ENCODE assay signal across 20 mouse cellular contexts in genomic region chr2:105125641-105126040, GRCm38 (mm10). TPM values are rescaled to one million over a fixed set of nuclear protein-coding genes. Genes with fewer than 3 reads are reported as not detected.
DNase-seq lines count a peak whose midpoint lies in the region; ATAC-seq and TF ChIP-seq lines count a peak whose summit lies in the region.
"Had no signal": no experiment of that assay in that cellular context is flagged by ENCODE, and none has a peak within 500 bp of the region (broad histone marks: within the 10 kb centered on the region; RNA-seq: fewer than 3 reads in every experiment).

No protein-coding gene starts in this region.

- H3K4me3 ChIP-seq in heart, embryonic 13.5 days, result peak overlapping the region; percentile 58
- peak overlapping the region; percentile 44; the same call in 1 of the 2 replicates for H3K4me3 ChIP-seq in liver, embryonic 12.5 days
- peak overlapping the region; percentile 58 for H3K4me3 ChIP-seq in heart, postnatal 0 days (ENCODE audit: low read depth, low read length)
- no peak overlapping the region for H3K4me3 ChIP-seq in limb, embryonic 10.5 days

- no peak for TF ChIP-seq CTCF in heart, postnatal 0 days (IDR thresholded peaks at IDR 0.05; ENCODE audit: low read depth)

- no peak for DNase-seq in heart, postnatal 36 days
- no peak for DNase-seq in liver
- DNase-seq in heart, postnatal 0 days (ENCODE audit: low spot score), result no peak
- DNase-seq in limb, embryonic 10.5 days (ENCODE audit: low spot score), result peak; percentile 44
- DNase-seq: cerebellum, adult 11 months; cerebellum, postnatal 36 days; layer of hippocampus, adult 9-11 months; thymus, adult 2 months had no signal

- H3K9ac ChIP-seq in heart, embryonic 13.5 days, result peak overlapping the region; percentile 84
- H3K9ac ChIP-seq in liver, embryonic 12.5 days, result no peak overlapping the region
- H3K9ac ChIP-seq in heart, postnatal 0 days (replicated peaks; ENCODE audit: low read depth, low read length), result no peak overlapping the region
- H3K9ac ChIP-seq: hindbrain, embryonic 12.5 days; neural tube, embryonic 13.5 days had no signal

- no peak for TF ChIP-seq EP300 in heart, postnatal 0 days (IDR thresholded peaks at IDR 0.05; ENCODE audit: low read depth)

- H3K27me3 ChIP-seq in heart, embryonic 13.5 days (replicated peaks), result peaks cover 97% of the 10 kb centered on the region
- H3K27me3 ChIP-seq in liver, embryonic 12.5 days (replicated peaks), result peaks cover 100% of the 10 kb centered on the region
- peaks cover 96% of the 10 kb centered on the region for H3K27me3 ChIP-seq in heart, postnatal 0 days (ENCODE audit: control insufficient read depth, insufficient read depth, low read length)
- peaks cover 98% of the 10 kb centered on the region for H3K27me3 ChIP-seq in limb, embryonic 10.5 days (ENCODE audit: low read depth, poor library complexity, severe bottlenecking)

- H3K4me2 ChIP-seq in heart, embryonic 13.5 days, result peak overlapping the region; percentile 67
- peak overlapping the region; percentile 44; the same call in 1 of the 2 replicates for H3K4me2 ChIP-seq in liver, embryonic 12.5 days
- H3K4me2 ChIP-seq in heart, postnatal 0 days (ENCODE audit: low read depth, low read length), result peak overlapping the region; percentile 63

- H3K27ac ChIP-seq in heart, embryonic 13.5 days (replicated peaks), result peak overlapping the region; percentile 39; the same call in 1 of the 2 replicates
- H3K27ac ChIP-seq in liver, embryonic 12.5 days, result no peak overlapping the region
- no peak overlapping the region; the same call in 1 of the 2 replicates for H3K27ac ChIP-seq in heart, postnatal 0 days (ENCODE audit: low read depth)
- no peak overlapping the region for H3K27ac ChIP-seq in limb, embryonic 10.5 days
- H3K27ac ChIP-seq: hindbrain, embryonic 12.5 days; macrophage; neural tube, embryonic 13.5 days had no signal

- ATAC-seq in heart, embryonic 13.5 days (ENCODE audit: extremely low read depth, insufficient number of reproducible peaks, low FRiP score, low TSS enrichment), result no peak
- no peak for ATAC-seq in liver, embryonic 12.5 days
- no peak for ATAC-seq in heart, postnatal 0 days (ENCODE audit: insufficient read depth, low read depth)
- no peak for ATAC-seq in activated CD4-positive, CD25-positive, alpha-beta regulatory T cell, adult 4 months
- ATAC-seq: CD4-positive, CD25-positive, alpha-beta regulatory T cell, adult 4 months had no signal

- no peaks in the 10 kb centered on the region for H3K36me3 ChIP-seq in heart, embryonic 13.5 days
- H3K36me3 ChIP-seq in liver, embryonic 12.5 days, result no peaks in the 10 kb centered on the region
- no peaks in the 10 kb centered on the region for H3K36me3 ChIP-seq in heart, postnatal 0 days (replicated peaks; ENCODE audit: control insufficient read depth, insufficient read depth, low read length)
- H3K36me3 ChIP-seq in limb, embryonic 10.5 days, result no peaks in the 10 kb centered on the region
- H3K36me3 ChIP-seq: hindbrain, embryonic 12.5 days; neural tube, embryonic 13.5 days had no signal

- intact Hi-C loops in heart, postnatal 36 days (cut with DNase I), result loop anchor here (5.0 kb wide), 1 partner anchor 108 kb away; the partner anchor contains the start of gene Eif3m

- WGBS in heart, embryonic 13.5 days, result 2% methylated on average over 15 of the region's 15 CpGs
- WGBS in liver, embryonic 12.5 days (ENCODE audit: insufficient replicate concordance), result 5% methylated on average over 15 of the region's 15 CpGs
- WGBS in heart, postnatal 0 days, result 7% methylated on average over 15 of the region's 15 CpGs
- 2% methylated on average over 15 of the region's 15 CpGs for WGBS in limb, embryonic 10.5 days

- peaks cover 34% of the 10 kb centered on the region for H3K4me1 ChIP-seq in heart, embryonic 13.5 days
- H3K4me1 ChIP-seq in liver, embryonic 12.5 days, result peaks cover 14% of the 10 kb centered on the region; the same call in 1 of the 2 replicates
- H3K4me1 ChIP-seq in heart, postnatal 0 days (ENCODE audit: control insufficient read depth, insufficient read depth), result peaks cover 3% of the 10 kb centered on the region; the same call in 1 of the 2 replicates
- peaks cover 45% of the 10 kb centered on the region for H3K4me1 ChIP-seq in limb, embryonic 10.5 days

- no peaks in the 10 kb centered on the region for H3K9me3 ChIP-seq in heart, embryonic 13.5 days
- no peaks in the 10 kb centered on the region for H3K9me3 ChIP-seq in liver, embryonic 12.5 days (replicated peaks)
- no peaks in the 10 kb centered on the region for H3K9me3 ChIP-seq in heart, postnatal 0 days (replicated peaks; ENCODE audit: control insufficient read depth, low read length)
- H3K9me3 ChIP-seq in limb, embryonic 10.5 days (replicated peaks), result no peaks in the 10 kb centered on the region
- H3K9me3 ChIP-seq: hindbrain, embryonic 12.5 days; neural tube, embryonic 13.5 days had no signal

RNA-seq across cellular contexts. Expression of gene Wt1, which starts 0.7 kb away (rescaled TPM):
- 22.2 and 26.1 TPM in 2 replicates for polyA plus RNA-seq in heart, embryonic 13.5 days (2015; fragmentation: Nextera tagmentation; extraction: Ambion mirVana)
- total RNA-seq in heart, postnatal 36 days (2021), result 1 to 10 TPM; 5.2 to 6.9 TPM
- 6.6 and 7.2 TPM in 2 replicates for polyA plus RNA-seq in liver, embryonic 12.5 days (2016; fragmentation: Nextera tagmentation; extraction: Ambion mirVana)
- total RNA-seq in heart, postnatal 0 days (2014; rRNA removed; ENCODE audit: low replicate concordance), result 7.3 and 24.8 TPM in 2 replicates
- polyA plus RNA-seq in heart, postnatal 0 days (2015; fragmentation: Nextera tagmentation; extraction: Ambion mirVana), result 6.4 and 7.2 TPM in 2 replicates
- polyA plus RNA-seq in limb, embryonic 10.5 days (2016; fragmentation: Nextera tagmentation; extraction: Ambion mirVana), result 5.6 and 6.6 TPM in 2 replicates
- not detected for polyA plus RNA-seq in activated CD4-positive, CD25-positive, alpha-beta regulatory T cell, adult 4 months (2017; shearing (Covaris generic))
- total RNA-seq: midbrain, postnatal 0 days had no signal
- polyA plus RNA-seq: CD4-positive, CD25-positive, alpha-beta regulatory T cell, adult 4 months; macrophage had no signal

RNA-seq across cellular contexts. Expression of gene Gm11060, which starts 33.8 kb away (rescaled TPM):
- polyA plus RNA-seq in heart, embryonic 13.5 days (2015; fragmentation: Nextera tagmentation; extraction: Ambion mirVana), result not detected in 2 replicates
- not detected for total RNA-seq in heart, postnatal 36 days (2021)
- polyA plus RNA-seq in liver, embryonic 12.5 days (2016; fragmentation: Nextera tagmentation; extraction: Ambion mirVana), result not detected in 2 replicates
- not detected in 2 replicates for total RNA-seq in heart, postnatal 0 days (2014; rRNA removed; ENCODE audit: low replicate concordance)
- polyA plus RNA-seq in heart, postnatal 0 days (2015; fragmentation: Nextera tagmentation; extraction: Ambion mirVana), result not detected in 2 replicates
- polyA plus RNA-seq in limb, embryonic 10.5 days (2016; fragmentation: Nextera tagmentation; extraction: Ambion mirVana), result not detected in 2 replicates
- polyA plus RNA-seq in activated CD4-positive, CD25-positive, alpha-beta regulatory T cell, adult 4 months (2017; shearing (Covaris generic)), result not detected
- total RNA-seq: gastrocnemius, postnatal 10 days; left cerebral cortex, postnatal 36 days; midbrain, postnatal 0 days had no signal
- polyA plus RNA-seq: CD4-positive, CD25-positive, alpha-beta regulatory T cell, adult 4 months; forebrain, embryonic 16.5 days; hindbrain, embryonic 12.5 days; liver, embryonic 16.5 days; macrophage; midbrain, postnatal 0 days; neural tube, embryonic 13.5 days; thymus, adult 2 months had no signal
